Mouse (Mus musculus): ENCODE results near the gene Zfp664.

- TF ChIP-seq POLR2A (IDR thresholded peaks at IDR 0.05; ENCODE audit: extremely low read depth, insufficient read depth, low read length), result no peak
- TF ChIP-seq CTCF (IDR thresholded peaks at IDR 0.05; ENCODE audit: low read depth, low read length), result no peak
Observed at GRCm38 (mm10) chr5:124888661-124889060, 26.2 kb downstream of the Zfp664 start.

All from liver, adult 2 months (tissue).